Mouse (Mus musculus) liver, embryonic 14 days (tissue): Measurements from ENCODE around the gene Cdkn2aip. TPM values are rescaled to one million over a fixed set of nuclear protein-coding genes. Genes with fewer than 3 reads are reported as not detected.

ENCODE experiments used
- polyA plus RNA-seq: library from polyadenylated mRNA; depleted of rRNA; stranded (reverse); fragments of >200 nt; gene quantifications from 2 replicates; pipeline ENCODE4 v1.2.3, GENCODE M21; 2012; rRNA removed

Gene Cdkn2aip
- 6.2 and 7.1 TPM in 2 replicates for polyA plus RNA-seq

GRCm38 (mm10) chr8:47713761-47714745 lies at the start of gene Cdkn2aip:
TSS of gene Cdkn2aip (minus strand) at chr8:47713932.

GRCm38 (mm10) chr8:47674777-47675710 lies 38.7 kb downstream of the Cdkn2aip start, which contains the start of gene Ing2:
TSS of gene Ing2 (minus strand) at chr8:47675556.

Other genes with a start within 250 kb of the Cdkn2aip start
- gene Trappc11, start 180.5 kb downstream of the Cdkn2aip start, polyA plus RNA-seq = 9.9 and 11.3 TPM in 2 replicates
- 10.6 and 11.6 TPM in 2 replicates for gene Rwdd4a, start 180.3 kb downstream of the Cdkn2aip start, polyA plus RNA-seq
- 16.5 and 17.0 TPM in 2 replicates for gene Ing2, start 38.4 kb downstream of the Cdkn2aip start, polyA plus RNA-seq
- gene Cldn24, start 108.2 kb upstream of the Cdkn2aip start, polyA plus RNA-seq = not detected in 2 replicates
- not detected in 2 replicates for gene Cldn22, start 110.5 kb upstream of the Cdkn2aip start, polyA plus RNA-seq